Mouse (Mus musculus): Measurements from ENCODE around the gene Ankrd13b.

Ankrd13b gene

DNA sequence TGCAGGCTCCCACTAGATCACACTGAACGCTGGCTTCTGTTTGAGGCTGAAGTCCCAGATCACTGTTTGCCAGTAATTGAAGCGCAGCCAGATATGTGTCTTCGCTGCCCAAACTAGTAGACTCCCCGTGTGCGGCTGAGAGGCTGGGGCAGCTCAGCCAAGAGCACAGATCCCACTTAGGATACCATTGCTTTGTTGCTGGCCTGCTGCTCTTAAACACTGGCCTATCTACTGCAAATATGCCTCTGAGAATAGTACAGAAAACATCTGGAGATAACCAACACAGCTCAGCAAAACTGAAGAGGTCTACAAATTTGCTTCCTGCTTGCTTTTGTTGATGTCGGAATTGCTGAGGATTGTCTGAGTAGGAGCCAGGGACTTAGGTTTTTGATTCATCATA, 32.6 kb downstream of the Ankrd13b start:
- no peak for DNase-seq

GRCm38 (mm10) chr11:77455770-77456510, 33.5 kb downstream of the Ankrd13b start:
- DNase-seq: no peak

GRCm38 (mm10) chr11:77453388-77453787, 36.1 kb downstream of the Ankrd13b start:
- no peak for DNase-seq

DNA sequence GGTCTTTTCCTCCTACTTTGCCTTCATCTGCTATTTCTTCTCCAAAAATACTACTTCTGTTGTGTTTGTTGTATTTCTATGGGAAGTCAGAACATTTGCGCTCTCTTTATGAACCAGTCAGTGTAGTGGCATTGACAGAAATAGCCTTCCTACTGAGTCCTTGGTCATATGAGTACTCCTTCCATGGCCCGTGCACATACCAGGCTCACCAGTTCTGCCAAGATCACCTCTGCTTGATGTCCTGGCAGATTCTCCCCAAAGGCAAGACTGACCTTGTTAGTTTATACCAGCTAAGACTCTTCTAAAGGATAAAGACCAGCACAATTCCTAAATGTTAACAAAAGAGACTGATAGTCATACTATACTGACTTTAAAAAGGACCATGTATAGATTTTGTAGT, 37.8 kb downstream of the Ankrd13b start:
- no peak for DNase-seq

DNA sequence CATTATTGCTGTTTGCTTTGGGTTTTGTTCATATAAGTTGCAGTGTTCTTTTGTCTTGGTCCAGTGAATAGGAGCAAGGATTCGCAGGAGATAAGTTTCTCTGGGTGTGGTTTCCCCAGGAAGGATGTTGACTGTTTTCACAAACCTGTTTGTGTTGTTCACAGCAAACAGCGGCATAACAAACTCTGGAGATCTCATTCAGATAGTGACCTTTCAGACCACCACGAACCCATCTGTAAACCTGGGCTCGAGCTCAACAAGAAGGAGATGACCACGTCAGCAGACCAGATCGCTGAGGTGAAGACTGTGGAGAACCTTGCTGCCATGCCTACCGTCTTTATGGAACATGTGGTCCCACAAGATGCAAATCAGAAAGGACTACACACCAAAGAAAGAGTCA, 40.3 kb downstream of the Ankrd13b start:
- DNase-seq: no peak

DNA sequence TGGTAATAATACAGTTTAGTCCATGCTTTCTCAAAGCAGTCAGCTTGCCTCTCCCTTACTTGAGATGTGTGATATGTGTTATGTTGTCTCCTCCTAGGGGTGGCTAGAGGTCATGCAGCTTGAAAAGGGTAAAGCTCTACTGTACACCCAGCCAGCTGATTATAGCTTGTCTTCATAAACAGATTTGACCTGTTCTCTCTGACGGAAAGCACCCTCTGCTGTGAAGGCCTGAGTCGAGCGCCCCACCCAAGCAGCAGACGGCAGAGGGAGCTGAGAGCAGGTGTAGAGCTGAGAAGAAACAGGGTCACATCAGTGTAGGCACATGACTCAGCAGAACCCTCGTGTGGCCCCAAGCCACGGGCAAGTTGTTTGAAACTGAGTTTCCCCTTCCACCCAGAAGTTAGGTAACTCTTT, 42.8 kb downstream of the Ankrd13b start:
- peak; percentile 56 for DNase-seq

- no peak for DNase-seq
These were observed 44.5 kb downstream of the Ankrd13b start for GRCm38 (mm10) chr11:77444939-77445338.

DNA sequence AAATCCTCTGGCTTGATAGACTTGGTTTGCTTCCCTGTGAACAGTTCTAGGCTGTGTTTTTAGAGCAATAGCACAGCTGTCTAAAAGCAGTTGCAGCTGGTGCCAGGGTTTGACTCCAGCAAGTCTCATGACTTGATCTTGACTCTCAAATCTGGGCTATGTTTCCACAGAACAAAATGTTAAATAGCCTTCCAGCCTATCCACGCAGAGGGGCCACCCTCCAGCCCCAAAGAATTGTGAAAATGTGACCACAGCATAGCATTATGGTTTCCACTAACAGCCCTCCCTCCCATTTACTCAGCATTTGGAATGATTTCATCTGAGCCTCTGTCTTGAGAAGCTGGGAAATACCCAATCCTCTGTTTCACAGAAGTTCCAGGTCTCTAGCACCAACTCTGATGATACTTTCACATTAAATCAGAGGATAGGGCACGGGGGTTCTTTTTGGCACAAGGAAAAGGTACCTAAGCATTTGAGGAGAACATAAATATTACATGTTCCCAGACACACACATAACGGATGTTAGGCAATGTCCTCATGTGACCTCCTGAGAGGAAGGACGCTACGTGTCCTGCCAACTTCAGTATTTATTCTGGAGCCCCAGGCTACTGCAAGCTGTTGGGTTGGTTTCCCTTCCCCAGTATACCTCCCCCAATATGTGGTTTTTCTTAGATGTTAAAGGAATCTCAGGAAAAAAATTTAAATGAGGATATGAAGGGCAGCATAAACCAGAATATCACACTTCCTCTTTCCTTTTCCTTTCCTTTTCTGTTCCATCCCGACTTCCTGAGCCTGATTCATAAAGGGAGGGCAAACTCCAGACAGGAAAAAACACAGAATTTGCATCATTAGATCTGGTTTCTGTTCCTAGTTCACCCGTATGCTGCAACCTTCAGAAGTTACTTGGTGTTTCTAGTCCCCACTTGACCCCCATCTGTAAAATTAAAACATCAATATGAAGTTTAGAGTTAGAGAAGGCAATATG, 47.0 kb downstream of the Ankrd13b start:
- no peak for DNase-seq

- no peak for DNase-seq
These were observed 48.5 kb downstream of the Ankrd13b start for GRCm38 (mm10) chr11:77441020-77441419.

GRCm38 (mm10) chr11:77440081-77440480, 49.4 kb downstream of the Ankrd13b start:
- DNase-seq: no peak

GRCm38 (mm10) chr11:77437026-77437425, 52.5 kb downstream of the Ankrd13b start:
- DNase-seq: no peak

GRCm38 (mm10) chr11:77428446-77428845, 61.0 kb downstream of the Ankrd13b start:
- no peak for DNase-seq

DNA sequence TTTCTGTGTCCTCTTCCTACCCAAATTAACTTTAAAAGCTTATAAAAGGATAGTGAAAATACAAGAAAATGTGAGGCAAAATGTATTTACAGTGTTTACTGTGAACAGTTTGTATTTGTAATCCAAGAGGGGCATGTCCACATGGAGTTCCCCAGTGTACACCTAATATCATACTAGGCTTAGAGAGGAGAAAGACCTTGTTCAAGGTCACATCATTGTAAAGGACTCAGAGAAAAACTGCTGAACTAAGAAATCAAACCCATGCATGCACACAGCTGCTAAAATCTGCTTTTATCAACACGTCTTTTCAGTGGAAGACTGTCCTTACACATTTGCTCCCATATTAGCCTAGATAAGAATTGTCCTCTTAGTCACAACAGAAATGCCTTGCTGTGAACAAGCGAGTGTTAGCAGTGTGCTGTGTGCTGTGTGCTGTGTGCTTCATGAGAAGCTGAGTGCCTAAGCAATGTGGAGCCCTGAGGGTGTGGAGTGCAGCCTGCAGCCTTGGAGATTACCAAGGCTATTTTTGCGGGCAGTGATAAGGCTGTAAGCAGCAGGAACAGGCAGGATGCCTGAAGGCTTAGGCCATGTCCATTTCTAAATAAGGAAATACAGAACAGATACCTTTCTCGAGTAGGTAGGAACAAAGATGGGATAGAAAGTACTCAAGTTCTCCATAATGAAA, 66.2 kb downstream of the Ankrd13b start:
- no peak for DNase-seq

All from embryo, embryonic 11 days (tissue).